15 mouse cellular contexts compared by ENCODE assay signal in genomic region chr12:70656805-70657492, GRCm38 (mm10).
DNase-seq lines count a peak whose midpoint lies in the region; ATAC-seq and TF ChIP-seq lines count a peak whose summit lies in the region.
"Had no signal": no experiment of that assay in that cellular context is flagged by ENCODE, and none has a peak within 500 bp of the region (broad histone marks: within the 10 kb centered on the region; RNA-seq: fewer than 3 reads in every experiment).

No protein-coding gene starts in this region.

- no peaks in the 10 kb centered on the region for H3K36me3 ChIP-seq in kidney, postnatal 0 days (ENCODE audit: insufficient read depth, low read length)
- H3K36me3 ChIP-seq: hindbrain, embryonic 12.5 days; midbrain, embryonic 13.5 days; neural tube, embryonic 13.5 days; stomach, embryonic 15.5 days had no signal

- intact Hi-C loops in heart, postnatal 36 days (cut with DNase I) = loop anchor here (5.0 kb wide), 1 partner anchor 155 kb away; no protein-coding TSS in a partner anchor
- intact Hi-C loops in left cerebral cortex, adult 2 months (cut with DNase I) = no loop called here

- peak; percentile 28 for DNase-seq in adrenal gland, postnatal 14 days
- no peak for DNase-seq in adrenal gland, postnatal 36 days
- peak; percentile 13 for DNase-seq in kidney, postnatal 0 days (ENCODE audit: low spot score)
- no peak for DNase-seq in kidney, adult 11 months
- peak; percentile 21 to 44 for DNase-seq in heart, postnatal 36 days
- DNase-seq in thymus, postnatal 14 days = peak; percentile 70
- no peak for DNase-seq in layer of hippocampus, postnatal 10 days (ENCODE audit: low spot score in 2 of 2)
- no peak for DNase-seq in left cerebral cortex, adult 2 months (ENCODE audit: extremely low spot score in 1 of 2, low spot score in 2 of 2)
- DNase-seq: kidney, postnatal 10 days; right cerebral cortex, postnatal 14 days had no signal

- H3K27ac ChIP-seq in kidney, postnatal 0 days = no peak overlapping the region
- H3K27ac ChIP-seq in left cerebral cortex, adult 2 months = no peak overlapping the region
- H3K27ac ChIP-seq: hindbrain, embryonic 12.5 days; liver, embryonic 14.5 days; midbrain, embryonic 13.5 days; neural tube, embryonic 13.5 days; stomach, embryonic 15.5 days had no signal

- no peaks in the 10 kb centered on the region for H3K27me3 ChIP-seq in kidney, postnatal 0 days (ENCODE audit: insufficient read depth, low read length)
- H3K27me3 ChIP-seq: hindbrain, embryonic 12.5 days; midbrain, embryonic 13.5 days; neural tube, embryonic 13.5 days; stomach, embryonic 15.5 days had no signal

- 45% methylated on average over 7 of the region's 7 CpGs for WGBS in kidney, postnatal 0 days

- H3K4me3 ChIP-seq in kidney, postnatal 0 days (replicated peaks; ENCODE audit: low read depth, low read length) = no peak overlapping the region
- H3K4me3 ChIP-seq in left cerebral cortex, adult 2 months = no peak overlapping the region
- H3K4me3 ChIP-seq: hindbrain, embryonic 12.5 days; midbrain, embryonic 13.5 days; neural tube, embryonic 13.5 days; stomach, embryonic 15.5 days had no signal

- H3K9me3 ChIP-seq in kidney, postnatal 0 days (replicated peaks; ENCODE audit: low read length) = no peaks in the 10 kb centered on the region
- H3K9me3 ChIP-seq: hindbrain, embryonic 12.5 days; midbrain, embryonic 13.5 days; neural tube, embryonic 13.5 days; stomach, embryonic 15.5 days had no signal

- ATAC-seq in kidney, postnatal 0 days (replicated peaks; ENCODE audit: low FRiP score, low read depth) = no peak
- ATAC-seq: midbrain, embryonic 13.5 days had no signal

- TF ChIP-seq CTCF in kidney, postnatal 0 days (IDR thresholded peaks at IDR 0.05; ENCODE audit: low read depth) = no peak
- no peak for TF ChIP-seq CTCF in left cerebral cortex, adult 2 months (IDR thresholded peaks at IDR 0.05)

- no peaks in the 10 kb centered on the region for H3K4me1 ChIP-seq in kidney, postnatal 0 days (replicated peaks; ENCODE audit: insufficient read depth, low read length)
- H3K4me1 ChIP-seq: hindbrain, embryonic 12.5 days; midbrain, embryonic 13.5 days; neural tube, embryonic 13.5 days had no signal

- no peak overlapping the region for H3K4me2 ChIP-seq in kidney, postnatal 0 days (ENCODE audit: low read length)
- H3K4me2 ChIP-seq: hindbrain, embryonic 12.5 days; midbrain, embryonic 13.5 days; neural tube, embryonic 13.5 days; stomach, embryonic 15.5 days had no signal

- H3K9ac ChIP-seq in kidney, postnatal 0 days (ENCODE audit: low read depth, low read length) = no peak overlapping the region
- H3K9ac ChIP-seq: hindbrain, embryonic 12.5 days; liver, embryonic 14.5 days; midbrain, embryonic 13.5 days; neural tube, embryonic 13.5 days; stomach, embryonic 15.5 days had no signal

Comparison
In these comparisons a context has a peak if more than half of its experiments do, and no peak if none do; other contexts are left out.
1. DNase-seq: peak in adrenal gland, postnatal 14 days (single experiment), kidney, postnatal 0 days (single experiment), heart, postnatal 36 days (2 of 2) and thymus, postnatal 14 days (single experiment); none in adrenal gland, postnatal 36 days (0 of 2), kidney, adult 11 months (single experiment), layer of hippocampus, postnatal 10 days (0 of 2) and left cerebral cortex, adult 2 months (0 of 2).